Mouse (Mus musculus): ENCODE data around the gene Zfp459.
"Not testable (repeated sequence)": the region's sequence is repeated elsewhere in the genome, so short reads cannot be mapped to it uniquely, and the experiment has no call there.

The Zfp459 gene

DNA sequence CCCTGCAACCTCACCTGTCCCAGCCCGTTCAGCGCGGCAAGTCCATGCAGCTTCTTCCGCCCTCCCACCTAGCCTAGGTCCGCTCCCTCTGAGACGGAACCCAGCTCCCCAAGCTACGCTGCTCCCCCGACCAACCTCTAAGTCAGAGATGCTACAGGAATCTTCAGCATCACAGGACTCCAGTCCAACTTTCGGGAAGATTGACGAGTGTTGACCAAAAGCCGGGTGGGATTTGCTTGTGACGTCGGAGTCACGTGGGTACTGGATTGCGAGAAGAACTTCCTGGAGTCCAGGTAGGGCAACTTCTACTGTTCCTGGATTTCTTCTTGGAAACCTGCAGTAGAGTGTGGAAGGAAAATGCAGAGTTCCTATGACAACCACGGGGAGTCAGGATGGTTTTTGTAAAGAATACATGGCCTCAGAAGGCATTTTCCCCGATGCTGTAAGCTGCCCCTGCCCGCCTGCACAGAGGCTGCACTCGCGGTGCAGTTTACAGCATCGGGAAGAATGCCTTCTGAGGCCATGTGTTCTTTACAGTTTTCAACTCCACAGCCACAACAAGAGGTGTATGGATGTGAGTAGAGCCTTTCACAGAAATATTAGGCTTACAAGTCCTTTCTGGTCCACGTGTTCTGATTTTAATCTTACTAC lies at the start of gene Zfp459:
Gene Zfp459 (minus strand): TSS at position 212 of the 651 bp plus-strand sequence.
- peak; percentile 22 for DNase-seq

DNA sequence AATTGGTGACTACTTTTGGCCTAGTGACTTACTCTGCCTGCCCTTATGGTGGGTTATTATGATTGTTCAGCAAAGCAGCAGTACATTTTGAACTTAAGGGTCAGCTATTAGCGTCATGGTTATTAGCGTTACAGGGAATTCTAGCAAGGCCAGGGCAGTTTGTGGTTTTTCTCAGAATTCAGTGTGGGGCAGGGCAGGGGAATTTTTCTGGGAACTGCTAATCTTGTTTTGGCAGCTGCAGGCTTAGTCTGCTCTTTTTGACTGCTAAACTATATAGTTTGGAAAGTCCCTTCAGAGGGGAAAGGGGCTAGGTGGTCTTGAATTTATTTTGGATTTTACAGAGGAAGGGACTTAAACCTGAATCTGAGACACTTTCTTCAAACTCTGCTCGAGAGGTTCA lies 48.1 kb upstream of the Zfp459 start:
- DNase-seq, result no peak

DNA sequence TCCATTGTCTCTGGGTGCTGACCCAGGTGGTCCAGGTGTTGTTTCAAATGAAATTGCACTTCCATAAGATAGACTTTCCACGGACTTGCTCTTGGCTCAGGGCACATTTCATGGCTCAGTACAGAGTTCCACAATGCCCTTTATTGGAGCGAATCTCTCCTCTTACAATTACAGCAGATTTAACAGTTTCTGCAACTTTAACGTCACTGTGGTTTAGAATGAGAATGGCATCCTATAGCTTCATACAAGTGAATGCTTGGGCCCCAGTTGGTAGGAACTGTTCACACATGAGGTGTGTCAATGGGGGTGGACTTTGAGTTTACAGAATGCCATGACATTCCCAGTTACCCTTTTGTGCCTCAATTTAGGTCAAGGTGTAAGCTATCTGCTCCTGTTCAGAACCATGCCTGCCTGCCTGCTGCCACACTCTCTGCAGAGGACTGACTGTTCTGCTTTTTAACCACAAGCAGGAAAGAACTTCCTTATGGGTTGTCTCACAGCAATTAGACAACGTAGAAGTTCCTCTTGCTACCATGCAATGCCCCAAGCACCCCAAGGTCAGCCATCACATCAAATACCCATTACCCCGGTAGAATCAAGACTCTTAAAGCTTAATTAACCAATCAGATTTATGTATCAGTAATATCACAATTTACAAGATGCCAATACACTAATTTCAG lies 42.4 kb upstream of the Zfp459 start:
- DNase-seq, result not testable (repeated sequence)

DNA sequence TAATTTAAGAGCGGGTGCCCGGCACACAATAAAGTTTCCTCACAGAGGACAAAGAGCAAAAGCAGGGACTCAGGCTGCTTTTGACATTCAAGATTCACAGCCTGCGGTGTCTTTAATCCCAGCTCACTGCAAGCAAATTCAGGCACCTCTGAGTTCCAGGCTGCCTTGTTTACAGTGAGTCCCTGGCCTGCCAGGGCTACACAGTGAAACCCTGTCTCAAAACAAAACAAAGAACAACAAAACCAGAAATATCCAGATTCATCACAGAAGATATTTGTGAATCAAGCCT lies 30.7 kb upstream of the Zfp459 start:
- DNase-seq, result no peak

DNA sequence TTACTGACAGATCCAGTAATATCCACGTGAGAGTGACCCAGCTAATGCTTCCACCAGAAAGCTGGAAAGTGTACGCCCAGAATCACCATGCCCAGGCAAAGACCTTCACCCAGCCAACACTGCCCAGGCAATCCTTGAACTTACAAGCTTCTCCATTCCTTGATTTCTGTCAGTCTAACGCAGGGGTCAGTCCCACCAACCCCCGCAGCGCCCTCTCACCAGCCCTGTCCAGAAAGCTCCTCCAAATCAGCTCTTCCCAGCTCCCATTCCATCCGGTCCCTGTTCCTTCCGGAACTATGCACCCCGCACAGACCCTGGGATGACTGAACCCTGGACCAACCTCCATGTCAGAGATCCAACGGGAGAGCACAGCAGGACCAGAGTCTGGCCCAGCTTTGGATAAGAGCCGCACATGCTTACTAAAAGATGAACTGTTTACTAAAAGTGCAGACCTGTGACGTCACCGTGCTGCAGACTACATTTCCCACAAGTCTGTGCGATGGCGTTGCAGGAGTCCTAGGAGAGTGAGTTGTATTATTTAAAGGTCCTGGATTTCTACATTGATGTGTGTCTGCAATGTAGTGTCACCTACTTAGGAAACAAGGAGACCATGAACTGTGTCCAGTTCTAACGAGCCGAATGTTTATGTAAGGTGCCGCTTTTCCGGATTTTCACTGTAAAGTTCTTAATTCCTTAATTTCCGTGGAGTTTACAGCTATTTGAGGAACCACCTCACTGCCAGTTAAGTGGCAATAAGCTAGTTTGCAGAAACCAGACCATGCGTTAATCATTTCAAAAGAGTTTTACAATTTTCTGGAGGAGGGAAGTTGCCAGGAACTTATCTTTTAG lies 30.2 kb upstream of the Zfp459 start, which contains the start of gene Zfp874a:
Gene Zfp874a (minus strand): TSS at position 453 of the 849 bp plus-strand sequence.
- DNase-seq, result peak; percentile 88

DNA sequence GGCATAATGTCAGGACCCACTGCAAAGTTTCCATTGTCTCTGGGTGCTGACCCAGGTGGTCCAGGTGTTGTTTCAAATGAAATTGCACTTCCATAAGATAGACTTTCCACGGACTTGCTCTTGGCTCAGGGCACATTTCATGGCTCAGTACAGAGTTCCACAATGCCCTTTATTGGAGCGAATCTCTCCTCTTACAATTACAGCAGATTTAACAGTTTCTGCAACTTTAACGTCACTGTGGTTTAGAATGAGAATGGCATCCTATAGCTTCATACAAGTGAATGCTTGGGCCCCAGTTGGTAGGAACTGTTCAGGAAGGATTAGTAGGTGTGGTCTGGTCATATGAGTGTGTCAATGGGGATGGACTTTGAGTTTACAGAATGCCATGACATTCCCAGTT lies 15.9 kb upstream of the Zfp459 start:
- not testable (repeated sequence) for DNase-seq

DNA sequence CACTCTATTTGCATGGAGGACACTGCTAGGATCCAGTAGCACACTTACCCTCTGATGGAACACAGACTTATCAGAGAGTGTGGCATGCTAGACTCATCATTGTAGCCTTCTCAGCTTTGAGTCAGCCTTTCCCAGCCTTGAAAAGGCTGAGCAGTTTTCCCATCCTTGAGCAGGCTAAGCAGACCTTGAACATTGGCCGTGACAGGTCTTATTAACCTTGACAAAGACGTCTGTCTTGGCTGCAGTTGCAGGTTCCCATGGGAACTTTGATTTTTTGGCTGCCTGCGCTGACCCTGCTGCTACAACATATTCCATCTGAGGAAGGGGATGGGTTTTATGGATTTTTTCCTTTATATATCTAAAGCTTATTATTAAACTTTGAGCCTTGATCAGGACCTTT lies 6.9 kb upstream of the Zfp459 start:
- no peak for DNase-seq

DNA sequence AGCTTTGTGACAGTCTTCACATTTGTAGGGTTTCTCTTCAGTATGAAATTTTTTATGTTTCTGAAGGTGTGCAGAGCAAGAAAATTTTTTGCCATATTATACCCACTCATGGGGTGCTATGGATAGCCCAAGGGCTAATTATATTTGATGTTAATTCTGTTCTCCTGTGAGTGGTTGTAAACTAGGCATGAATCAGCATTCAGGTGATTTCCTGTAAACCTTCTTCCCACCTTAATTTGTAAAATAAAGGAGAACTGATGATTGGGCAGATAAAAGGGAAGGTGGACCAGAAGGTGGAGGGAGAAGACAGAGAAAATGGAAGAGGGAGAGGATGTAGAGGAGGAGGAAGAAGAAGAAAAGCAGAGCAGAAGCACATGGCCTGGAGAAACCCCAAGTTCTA lies 4.5 kb upstream of the Zfp459 start:
- DNase-seq, result not testable (repeated sequence)

DNA sequence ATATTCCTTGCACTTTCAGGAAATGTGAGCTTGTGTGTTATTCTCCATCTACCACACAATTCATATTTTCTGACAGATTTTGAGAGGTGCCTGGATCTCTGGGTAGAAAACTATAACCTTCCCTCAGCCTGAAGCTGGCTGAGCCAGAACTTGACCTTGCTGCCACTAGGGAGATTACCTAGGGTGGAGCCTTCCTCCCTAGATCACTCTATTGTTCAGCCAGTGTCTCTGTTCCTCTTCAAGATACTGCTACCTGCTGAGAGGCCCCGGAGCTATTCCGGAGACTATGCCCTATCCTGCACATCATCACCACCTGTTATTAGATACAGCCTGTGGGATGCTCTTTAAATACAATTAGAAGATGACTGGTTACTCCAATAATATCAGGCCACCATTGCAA lies 1.3 kb upstream of the Zfp459 start:
- DNase-seq, result not testable (repeated sequence)

DNA sequence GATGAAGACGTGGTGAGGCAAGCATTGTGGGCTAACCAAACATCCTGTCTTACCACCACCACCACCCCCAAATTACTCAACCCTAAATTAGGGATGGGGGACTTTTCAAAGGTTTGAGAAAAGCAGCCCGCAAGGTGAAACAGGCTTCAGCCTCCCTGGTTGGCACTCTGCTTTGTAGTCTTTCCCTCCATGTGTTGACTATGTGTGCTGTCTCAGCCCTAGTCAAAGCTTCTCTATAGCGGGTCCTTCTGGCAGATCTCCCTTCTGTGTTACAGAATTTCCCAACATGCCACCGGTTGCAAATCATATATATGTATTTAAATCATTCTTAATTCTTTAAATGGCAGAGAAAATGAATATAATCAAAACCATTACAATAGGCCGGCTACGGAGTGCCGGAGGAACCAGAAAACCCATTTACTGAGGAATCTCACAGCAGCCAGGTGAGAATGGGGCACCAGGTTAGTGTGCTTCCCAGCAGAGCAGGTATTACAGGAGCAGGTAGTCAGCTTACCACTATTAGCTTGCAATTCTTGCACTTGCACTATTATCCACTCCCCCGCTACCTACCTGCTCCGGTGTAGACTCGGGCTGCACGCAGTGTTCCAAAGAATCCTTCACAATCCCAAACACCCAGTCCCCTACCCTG lies 536 bp downstream of the Zfp459 start:
- no peak for DNase-seq

DNA sequence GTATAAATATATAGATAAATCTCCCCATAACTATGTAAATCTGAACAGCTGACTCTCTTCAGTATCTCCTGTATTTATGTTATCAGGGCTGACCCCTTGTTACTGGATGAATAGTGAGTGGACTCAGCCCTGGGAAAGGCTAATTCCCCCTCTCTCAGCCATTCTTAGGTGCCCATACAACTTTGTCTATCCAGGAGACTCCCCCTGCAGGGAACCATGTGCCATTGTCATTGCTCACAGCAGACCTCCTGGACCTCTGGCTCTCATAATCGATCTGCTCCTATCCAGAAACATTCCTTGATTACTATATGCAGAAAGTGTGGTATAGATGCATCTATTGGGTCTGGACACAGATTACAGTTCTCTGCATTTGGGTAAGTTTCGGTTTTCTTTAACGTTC lies 4.4 kb downstream of the Zfp459 start:
- DNase-seq, result no peak

DNA sequence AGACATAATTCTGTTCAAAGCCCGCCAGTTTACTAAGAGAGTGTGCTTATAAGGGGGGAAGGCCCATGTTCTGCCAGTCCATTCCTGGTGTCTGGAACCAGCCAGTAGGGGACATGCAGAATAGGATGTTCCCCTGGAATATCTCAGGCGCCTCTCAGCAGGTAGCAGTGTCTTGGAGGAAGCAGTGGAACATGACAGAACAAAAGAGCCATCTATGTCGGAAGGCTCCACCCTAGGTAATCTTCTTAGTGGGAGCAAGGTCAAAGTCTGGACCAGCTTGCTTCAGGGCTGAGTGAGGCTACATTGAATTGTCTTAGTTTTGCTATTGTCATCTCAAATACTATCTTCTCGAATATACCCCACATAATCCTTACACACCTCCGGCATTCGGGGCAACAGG lies 5.5 kb downstream of the Zfp459 start:
- DNase-seq, result no peak

DNA sequence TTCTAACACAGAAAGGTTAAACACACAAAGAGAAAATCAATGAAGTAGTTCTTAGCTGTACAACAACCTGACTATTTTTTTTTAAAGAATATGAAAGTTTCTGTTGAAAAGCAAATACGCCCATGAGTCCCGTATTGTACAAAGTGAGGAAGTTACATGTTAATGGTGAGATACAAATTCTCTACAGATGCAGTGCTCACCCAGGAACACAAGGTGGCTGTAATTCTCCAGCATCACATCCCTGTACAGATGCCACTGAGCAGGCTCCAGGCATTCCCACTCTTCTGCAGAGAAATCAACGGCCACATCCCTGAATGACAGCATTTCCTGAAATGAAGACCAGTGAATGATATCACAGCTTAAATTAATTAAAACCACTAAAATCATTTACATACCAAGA lies 7.6 kb downstream of the Zfp459 start:
- not testable (repeated sequence) for DNase-seq

DNA sequence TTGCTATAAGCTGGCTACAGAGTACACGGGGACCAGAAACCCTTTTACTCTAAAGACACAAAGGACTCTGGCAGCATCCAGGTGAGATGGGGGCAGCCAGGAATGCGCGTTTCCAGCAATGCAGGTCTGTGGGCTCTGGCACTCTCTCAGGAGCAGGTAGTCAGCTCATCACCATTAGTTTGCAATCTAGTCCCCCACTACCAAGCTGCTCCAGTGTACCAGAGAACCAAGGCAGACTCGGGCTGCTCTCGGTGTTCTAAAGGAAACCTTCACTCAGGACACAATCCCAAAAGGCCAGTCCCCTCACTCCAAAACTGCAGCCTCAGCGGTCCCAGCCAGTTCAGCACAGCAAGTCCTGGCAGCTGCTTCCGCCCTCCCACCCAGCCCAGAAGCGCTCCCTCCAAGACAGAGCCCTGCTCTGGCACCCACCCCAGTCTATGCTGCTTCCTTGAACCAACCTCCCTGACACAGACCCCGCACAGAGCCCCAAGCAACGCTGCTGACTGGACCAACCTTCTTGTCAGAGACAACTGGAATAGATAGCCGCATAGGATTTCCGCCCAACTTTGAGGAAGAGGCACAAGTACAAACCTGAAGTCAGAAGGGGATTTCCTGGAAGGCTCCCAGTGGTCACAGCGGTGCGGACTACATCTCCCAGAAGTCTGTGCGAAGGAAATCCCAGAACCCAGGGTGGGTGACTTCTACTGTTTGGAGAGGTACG lies 21.9 kb downstream of the Zfp459 start, which contains the start of gene Zfp429:
Gene Zfp429 (minus strand): TSS at position 637 of the 721 bp plus-strand sequence.
- peak; percentile 63 for DNase-seq

DNA sequence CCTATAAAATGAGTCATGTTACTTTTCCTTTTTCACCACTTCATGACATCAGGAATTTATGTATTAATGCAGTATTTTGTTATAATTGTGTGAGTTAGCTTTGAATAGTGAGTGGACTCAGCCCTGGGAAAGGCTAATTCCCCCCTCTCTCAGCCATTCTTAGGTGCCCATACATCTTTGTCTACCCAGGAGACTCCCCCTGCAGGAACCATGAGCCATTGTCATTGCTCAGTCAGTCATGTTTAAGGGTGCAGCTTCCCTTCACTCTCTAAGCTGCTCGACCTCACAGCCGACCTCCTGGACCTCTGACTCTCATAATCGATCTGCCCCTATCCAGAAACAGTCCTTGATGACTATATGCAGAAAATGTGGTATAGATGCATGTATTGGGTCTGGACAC lies 45.0 kb downstream of the Zfp459 start:
- DNase-seq, result not testable (repeated sequence)

DNA sequence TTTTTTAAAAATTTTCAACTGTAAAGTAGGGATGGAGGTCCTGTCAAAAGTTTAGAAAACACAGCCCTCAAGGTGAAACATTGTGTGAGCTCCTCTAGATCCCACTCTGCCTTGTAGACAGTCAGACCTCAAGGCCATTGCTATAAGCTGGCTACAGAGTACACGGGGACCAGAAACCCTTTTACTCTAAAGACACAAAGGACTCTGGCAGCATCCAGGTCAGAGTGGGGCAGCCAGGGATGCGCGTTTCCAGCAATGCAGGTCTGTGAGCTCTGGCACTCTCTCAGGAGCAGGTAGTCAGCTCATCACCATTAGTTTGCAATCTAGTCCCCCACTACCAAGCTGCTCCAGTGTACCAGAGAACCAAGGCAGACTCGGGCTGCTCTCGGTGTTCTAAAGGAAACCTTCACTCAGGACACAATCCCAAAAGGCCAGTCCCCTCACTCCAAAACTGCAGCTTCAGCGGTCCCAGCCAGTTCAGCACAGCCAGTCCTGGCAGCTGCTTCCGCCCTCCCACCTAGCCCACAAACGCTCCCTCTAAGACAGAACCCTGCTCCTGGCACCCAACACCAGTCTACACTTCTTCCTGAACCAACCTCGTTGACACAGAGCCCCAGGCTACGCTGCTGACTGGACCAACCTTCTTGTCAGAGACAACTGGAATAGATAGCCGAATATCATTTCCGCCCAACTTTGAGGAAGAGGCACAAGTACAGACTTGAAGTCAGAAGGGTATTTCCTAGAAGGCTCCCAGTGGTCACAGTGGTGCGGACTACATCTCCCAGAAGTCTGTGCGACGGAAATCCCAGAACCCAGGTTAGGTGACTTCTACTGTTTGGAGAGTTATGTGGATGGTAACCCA lies 45.9 kb downstream of the Zfp459 start, which contains the start of the genes Gm28041 and Zfp456:
Gene Gm28041 (minus strand): TSS at position 684 of the 862 bp plus-strand sequence.
Gene Zfp456 (minus strand): TSS at position 761 of the 862 bp plus-strand sequence.
- not testable (repeated sequence) for DNase-seq

DNA sequence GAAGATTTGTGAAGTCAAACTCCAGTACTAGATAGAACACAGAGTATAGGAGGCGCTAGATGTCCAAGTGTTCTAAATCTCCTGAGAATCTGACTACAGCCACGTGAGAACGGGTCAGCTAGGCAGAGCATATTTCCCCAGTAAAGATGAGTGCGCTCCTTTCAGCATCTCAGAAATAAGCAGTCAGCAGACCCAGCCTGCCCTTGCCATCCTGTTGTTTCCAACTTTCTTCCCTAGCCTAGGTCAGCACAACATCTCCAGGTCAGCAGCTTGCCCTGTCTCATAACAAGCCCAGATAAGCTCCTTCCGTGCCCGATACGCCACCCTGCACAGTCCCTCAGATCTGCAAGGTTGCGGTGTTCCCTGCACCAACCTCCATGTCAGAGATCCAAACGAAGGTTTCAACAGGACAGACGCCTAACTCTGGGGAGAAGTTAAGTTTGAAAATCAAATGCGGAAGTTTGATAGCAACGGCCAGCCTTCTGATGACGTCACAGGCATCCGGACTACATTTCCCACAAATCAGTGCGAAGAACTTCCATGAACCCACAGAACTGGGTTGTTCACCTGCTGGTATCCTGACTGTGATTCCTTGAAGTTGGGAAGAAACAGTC lies 61.0 kb downstream of the Zfp459 start, which contains the start of the genes Gm28044 and Zfp953:
Gene Gm28044 (minus strand): TSS at position 406 of the 614 bp plus-strand sequence.
Gene Zfp953 (minus strand): TSS at position 475 of the 614 bp plus-strand sequence.
- DNase-seq, result peak; percentile 87
